Mouse (Mus musculus) liver, embryonic 13.5 days (tissue): ENCODE results near the gene Mrpl23. TPM values are rescaled to one million over a fixed set of nuclear protein-coding genes. Genes with fewer than 3 reads are reported as not detected.

ENCODE experiments used
- ATAC-seq: fragments of 200-750 bp; cut with Nextera tagmentation; 2 replicates; pipeline ENCODE4 v1.8.0; 2017; ENCODE audit warnings: low read depth, mild to moderate bottlenecking, moderate number of reproducible peaks, moderate library complexity
- DNase-seq: peaks from one replicate; pipeline ENCODE4 v3.0.0; 2022
- H3K27ac ChIP-seq: fragments of 300-500 bp; sonication (generic); 2 replicates; pipeline ENCODE4 v1.5.1; 2015; ENCODE audit warnings: moderate library complexity, mild to moderate bottlenecking, inconsistent platforms
- H3K27me3 ChIP-seq: fragments of 300-500 bp; sonication (generic); 2 replicates; pipeline ENCODE4 v1.6.1; 2015; ENCODE audit warnings: mild to moderate bottlenecking, inconsistent platforms
- H3K36me3 ChIP-seq: fragments of 300-500 bp; sonication (generic); 2 replicates; pipeline ENCODE4 v1.6.1; 2015; ENCODE audit warnings: mild to moderate bottlenecking, inconsistent platforms
- H3K4me1 ChIP-seq: fragments of 300-500 bp; sonication (generic); replicated peaks from 2 replicates; pipeline ENCODE4 v1.6.1; 2015; ENCODE audit warnings: inconsistent platforms
- H3K4me2 ChIP-seq: fragments of 300-500 bp; sonication (generic); 2 replicates; pipeline ENCODE4 v1.6.1; 2015; ENCODE audit warnings: inconsistent platforms, mild to moderate bottlenecking, moderate library complexity
- H3K4me3 ChIP-seq: fragments of 300-500 bp; sonication (generic); replicated peaks from 2 replicates; pipeline ENCODE4 v1.5.1; 2015; ENCODE audit warnings: mild to moderate bottlenecking, inconsistent platforms
- H3K9ac ChIP-seq: fragments of 300-500 bp; sonication (generic); 2 replicates; pipeline ENCODE4 v1.6.1; 2015; ENCODE audit warnings: mild to moderate bottlenecking, inconsistent platforms
- H3K9me3 ChIP-seq: fragments of 300-500 bp; sonication (generic); replicated peaks from 2 replicates; pipeline ENCODE4 v1.6.1; 2016; ENCODE audit warnings: inconsistent platforms
- WGBS: fragments of 180-500 bp; shearing (Covaris S2); methylation state at CpG from one replicate; pipeline ENCODE4 v1.1.7; 2015; ENCODE audit not compliant: insufficient replicate concordance; 5-methylcytosine and 5-hydroxymethylcytosine counted together
- polyA plus RNA-seq: library from polyadenylated mRNA; unstranded; fragments of >200 nt; fragmentation: Nextera tagmentation; extraction: Ambion mirVana; gene quantifications from 2 replicates; pipeline ENCODE4 v1.2.1, GENCODE M21; 2015

Mrpl23 gene
- 11.3 and 12.2 TPM in 2 replicates for polyA plus RNA-seq

DNA sequence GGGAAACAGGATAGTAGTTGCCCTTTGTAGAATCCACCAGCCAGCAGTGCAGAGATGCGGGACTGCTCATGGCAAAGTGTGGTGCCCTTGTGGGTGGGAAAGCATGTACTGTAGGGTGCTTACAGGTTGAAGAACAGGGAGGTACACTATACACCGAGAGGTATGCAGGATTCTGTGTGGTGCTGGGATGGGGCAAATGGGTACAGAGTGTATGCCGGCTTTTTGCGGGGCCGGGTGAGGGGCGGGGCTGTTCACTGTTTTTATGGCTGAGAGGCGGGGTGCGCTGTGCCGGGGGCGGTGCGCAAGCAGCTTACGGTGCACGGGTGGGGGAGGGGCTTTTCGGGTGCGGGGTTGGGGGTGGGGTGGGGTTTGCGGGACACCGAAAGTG lies at the start of gene Mrpl23:
TSS of gene Mrpl23 (plus strand) at position 16 of the 388 bp plus-strand sequence.
- Histone ChIP-seq H3K4me2 (peak within 1 kb of the TSS; percentile 86), H3K4me1 (peaks cover 72% of the 10 kb centered on the region), H3K9ac (peak within 1 kb of the TSS; percentile 84), H3K4me3 (peak within 1 kb of the TSS; percentile 84), H3K9me3 (no peaks in the 10 kb centered on the region), H3K27me3 (peaks cover 21% of the 10 kb centered on the region), H3K36me3 (peaks cover 19% of the 10 kb centered on the region), H3K27ac (peak within 1 kb of the TSS; percentile 88)
- peak; percentile 37; the same call in 1 of the 2 replicates for ATAC-seq
- no peak for DNase-seq
- WGBS = 5% methylated on average over 17 of the region's 17 CpGs

DNA sequence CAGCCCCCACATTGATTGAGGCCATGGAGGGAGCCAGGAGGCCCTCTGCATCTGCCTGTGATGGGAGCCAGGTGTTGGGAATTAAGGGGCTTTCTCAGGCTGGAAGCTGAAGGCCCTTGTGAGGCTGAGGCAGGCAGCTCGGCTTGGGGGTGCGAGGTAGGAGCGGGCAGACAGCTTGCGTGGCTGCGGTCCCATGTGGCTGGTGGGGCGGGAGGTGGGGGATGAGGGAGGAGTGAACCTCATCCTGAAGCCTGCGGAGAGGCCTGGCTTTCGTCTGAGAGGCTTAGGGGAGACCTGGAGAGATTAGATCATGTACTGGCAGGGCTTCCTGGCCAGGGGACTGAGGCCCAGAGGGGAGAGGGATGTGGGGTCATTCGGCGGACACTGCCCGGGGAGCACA lies 49.4 kb upstream of the Mrpl23 start:
- peaks cover 8% of the 10 kb centered on the region; the same call in 1 of the 2 replicates for H3K27me3 ChIP-seq
- H3K4me1 ChIP-seq = peaks cover 20% of the 10 kb centered on the region
- no peak overlapping the region for H3K4me3 ChIP-seq
- peak overlapping the region; percentile 73; the same call in 1 of the 2 replicates for H3K27ac ChIP-seq
- H3K9ac ChIP-seq = no peak overlapping the region
- WGBS = 59% methylated on average over 11 of the region's 11 CpGs
- H3K9me3 ChIP-seq = no peaks in the 10 kb centered on the region
- H3K36me3 ChIP-seq = no peaks in the 10 kb centered on the region
- H3K4me2 ChIP-seq = no peak overlapping the region
- ATAC-seq (no peak), DNase-seq (no peak)

DNA sequence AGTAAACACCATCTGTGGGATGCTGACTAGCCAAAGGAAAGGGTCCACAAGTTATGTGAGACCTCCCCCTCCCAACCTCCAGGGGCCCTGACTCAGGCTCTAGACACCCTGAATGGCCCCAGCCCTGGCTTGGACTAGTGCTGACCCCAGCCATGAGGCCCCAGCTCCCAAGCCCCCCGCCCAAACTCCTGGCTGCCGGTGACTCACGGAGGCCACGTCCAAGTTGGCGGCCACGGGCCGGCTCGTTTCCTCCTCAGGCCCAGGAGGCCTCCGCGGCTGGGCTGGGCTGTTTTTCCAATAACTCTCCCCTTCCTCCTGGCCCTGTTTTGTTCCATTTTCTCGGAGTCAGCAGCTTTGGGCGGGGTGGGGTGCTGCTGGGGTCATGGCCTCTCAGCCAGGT lies 47.7 kb upstream of the Mrpl23 start:
- Histone ChIP-seq H3K36me3 (no peaks in the 10 kb centered on the region), H3K4me3 (no peak overlapping the region), H3K9me3 (no peaks in the 10 kb centered on the region), H3K9ac (no peak overlapping the region), H3K27me3 (peaks cover 8% of the 10 kb centered on the region; the same call in 1 of the 2 replicates), H3K27ac (no peak overlapping the region), H3K4me1 (peaks cover 20% of the 10 kb centered on the region), H3K4me2 (no peak overlapping the region)
- DNase-seq (no peak), ATAC-seq (no peak)
- 48% methylated on average over 12 of the region's 12 CpGs for WGBS

DNA sequence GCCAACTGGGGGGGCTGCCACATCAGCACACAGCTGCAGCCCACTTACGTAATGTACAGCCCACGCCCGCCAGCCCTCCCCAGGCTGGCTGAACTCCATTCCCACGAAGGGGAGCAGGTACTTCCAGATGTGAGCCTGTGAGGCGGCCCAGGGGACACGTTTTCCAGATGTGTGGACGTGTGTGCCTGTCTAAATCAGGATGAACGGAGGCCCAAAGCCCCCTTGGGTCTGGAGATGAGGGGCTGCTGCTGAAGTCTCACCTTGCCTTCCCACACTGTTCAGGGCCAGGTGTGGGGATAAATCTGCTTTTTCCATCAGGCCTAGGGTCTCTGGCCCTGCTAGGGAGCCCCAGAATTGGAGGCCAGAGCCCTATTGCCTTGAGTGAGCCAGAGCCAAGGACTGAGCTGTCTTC lies 45.7 kb upstream of the Mrpl23 start:
- no peak overlapping the region for H3K27ac ChIP-seq
- peaks cover 8% of the 10 kb centered on the region for H3K4me1 ChIP-seq
- H3K4me3 ChIP-seq = no peak overlapping the region
- H3K36me3 ChIP-seq = no peaks in the 10 kb centered on the region
- WGBS = 64% methylated on average over 8 of the region's 8 CpGs
- H3K27me3 ChIP-seq = peaks cover 8% of the 10 kb centered on the region; the same call in 1 of the 2 replicates
- DNase-seq (no peak), ATAC-seq (no peak)
- no peak overlapping the region for H3K4me2 ChIP-seq
- H3K9me3 ChIP-seq = no peaks in the 10 kb centered on the region
- H3K9ac ChIP-seq = no peak overlapping the region

DNA sequence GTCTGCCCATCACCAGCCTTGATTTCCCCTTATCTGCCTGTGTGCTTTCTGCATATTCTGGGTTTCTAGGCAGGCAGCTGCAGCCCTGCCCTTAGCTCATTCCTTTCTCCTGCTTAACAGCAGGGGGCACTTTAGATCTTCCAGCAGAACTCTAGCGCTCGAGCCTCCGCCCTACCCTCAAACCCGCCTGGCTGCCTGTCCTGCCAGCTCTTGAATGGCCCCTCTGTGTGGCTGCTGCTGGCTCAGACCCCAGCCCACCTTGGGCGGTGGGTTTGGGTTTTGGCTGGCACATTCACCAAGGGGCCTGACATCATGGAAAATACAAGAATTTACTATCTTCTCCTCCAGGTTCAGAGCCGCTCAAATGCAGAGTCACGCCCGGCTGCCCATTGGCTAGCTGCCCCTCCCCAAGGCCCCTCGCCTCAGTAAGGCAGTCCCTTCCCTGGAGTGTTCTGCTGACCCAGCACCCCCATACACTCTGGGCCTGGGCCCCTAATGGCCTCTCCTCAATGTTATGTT lies 45.1 kb upstream of the Mrpl23 start:
- Histone ChIP-seq H3K27ac (no peak overlapping the region), H3K4me3 (no peak overlapping the region), H3K4me1 (peaks cover 4% of the 10 kb centered on the region; the same call in 1 of the 2 replicates), H3K9ac (no peak overlapping the region), H3K9me3 (no peaks in the 10 kb centered on the region), H3K27me3 (peaks cover 8% of the 10 kb centered on the region; the same call in 1 of the 2 replicates), H3K36me3 (no peaks in the 10 kb centered on the region), H3K4me2 (no peak overlapping the region)
- ATAC-seq (no peak; the same call in 1 of the 2 replicates), DNase-seq (peak; percentile 31)
- WGBS = 26% methylated on average over 9 of the region's 9 CpGs

DNA sequence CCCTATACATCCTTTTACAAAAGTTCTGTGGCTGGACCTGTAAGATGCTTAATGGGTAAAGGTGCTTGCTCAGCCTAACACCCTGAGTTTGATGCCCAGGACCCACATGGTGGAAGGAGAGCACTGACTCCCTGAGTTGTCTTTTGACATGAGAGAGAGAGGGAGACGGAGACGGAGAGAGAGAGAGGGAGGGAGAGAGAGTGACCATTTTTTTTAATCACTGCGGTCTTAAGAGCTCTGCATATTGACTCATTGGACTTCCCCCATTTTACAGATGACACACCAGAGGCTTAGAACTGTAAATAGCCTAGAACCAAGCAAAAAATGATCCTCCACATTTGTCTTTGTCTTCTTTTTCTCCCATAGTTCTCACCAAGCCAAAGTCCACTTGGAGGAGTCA lies 44.4 kb upstream of the Mrpl23 start:
- Histone ChIP-seq H3K27me3 (peaks cover 6% of the 10 kb centered on the region; the same call in 1 of the 2 replicates), H3K36me3 (no peaks in the 10 kb centered on the region), H3K4me2 (no peak overlapping the region), H3K9ac (no peak overlapping the region), H3K4me3 (no peak overlapping the region), H3K4me1 (peaks cover 4% of the 10 kb centered on the region; the same call in 1 of the 2 replicates), H3K9me3 (no peaks in the 10 kb centered on the region), H3K27ac (no peak overlapping the region)
- no peak for DNase-seq
- WGBS = 56% methylated on average over 3 of the region's 3 CpGs
- no peak for ATAC-seq

DNA sequence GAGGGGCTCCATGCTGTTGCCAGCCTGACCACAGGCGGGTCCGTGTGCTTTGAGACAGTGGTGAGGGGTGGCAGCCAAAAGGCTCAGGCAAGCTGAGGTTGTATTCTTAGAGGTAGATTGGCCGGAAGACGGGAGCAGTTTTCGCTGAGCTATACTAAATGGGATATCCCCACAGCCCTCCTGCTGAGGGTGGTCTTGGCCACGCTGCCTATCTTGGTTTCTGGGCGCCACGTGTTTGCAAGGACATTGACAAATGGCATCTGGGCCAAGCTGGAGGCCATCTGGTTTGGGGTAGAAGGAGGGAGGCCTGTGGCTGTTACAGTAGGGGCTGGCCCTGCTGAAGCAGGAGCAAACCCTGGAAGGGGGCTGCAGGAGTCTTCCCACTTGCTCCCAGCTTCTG lies 39.0 kb upstream of the Mrpl23 start:
- H3K9me3 ChIP-seq = no peaks in the 10 kb centered on the region
- no peak overlapping the region for H3K4me3 ChIP-seq
- H3K9ac ChIP-seq = no peak overlapping the region
- 0 out of 2 replicates have a peak, but pooled peaks cover 1% of the 10 kb centered on the region for H3K27me3 ChIP-seq
- ATAC-seq (no peak), DNase-seq (no peak)
- H3K27ac ChIP-seq = no peak overlapping the region
- H3K4me1 ChIP-seq = no peaks in the 10 kb centered on the region
- WGBS = 66% methylated on average over 8 of the region's 8 CpGs
- H3K4me2 ChIP-seq = no peak overlapping the region
- H3K36me3 ChIP-seq = no peaks in the 10 kb centered on the region

DNA sequence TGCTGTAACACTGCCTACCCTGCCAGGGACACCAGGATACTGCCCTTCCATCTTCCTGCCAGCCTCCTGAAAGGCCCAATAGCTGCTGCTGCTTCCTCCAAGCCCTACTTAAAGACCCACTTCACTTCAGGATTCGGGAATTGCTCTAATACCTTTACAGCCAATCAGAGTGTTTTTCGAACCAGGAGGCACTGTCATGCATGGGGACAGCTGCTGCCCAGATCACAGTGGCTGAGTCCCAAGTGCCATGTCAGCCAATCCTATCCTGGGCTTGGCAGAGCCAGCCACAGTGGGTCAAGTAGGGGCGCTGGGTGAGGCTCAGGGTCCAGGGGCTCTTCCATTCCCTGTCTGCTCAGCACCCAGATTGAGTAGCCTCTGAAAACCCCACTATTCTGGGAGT lies 36.3 kb upstream of the Mrpl23 start:
- Histone ChIP-seq H3K36me3 (no peaks in the 10 kb centered on the region), H3K4me1 (no peaks in the 10 kb centered on the region), H3K27ac (no peak overlapping the region), H3K27me3 (0 out of 2 replicates have a peak, but pooled peaks cover 3% of the 10 kb centered on the region), H3K9ac (no peak overlapping the region), H3K4me3 (no peak overlapping the region), H3K4me2 (no peak overlapping the region), H3K9me3 (no peaks in the 10 kb centered on the region)
- no peak for DNase-seq
- ATAC-seq = no peak
- WGBS = 52% methylated on average over 3 of the region's 3 CpGs

DNA sequence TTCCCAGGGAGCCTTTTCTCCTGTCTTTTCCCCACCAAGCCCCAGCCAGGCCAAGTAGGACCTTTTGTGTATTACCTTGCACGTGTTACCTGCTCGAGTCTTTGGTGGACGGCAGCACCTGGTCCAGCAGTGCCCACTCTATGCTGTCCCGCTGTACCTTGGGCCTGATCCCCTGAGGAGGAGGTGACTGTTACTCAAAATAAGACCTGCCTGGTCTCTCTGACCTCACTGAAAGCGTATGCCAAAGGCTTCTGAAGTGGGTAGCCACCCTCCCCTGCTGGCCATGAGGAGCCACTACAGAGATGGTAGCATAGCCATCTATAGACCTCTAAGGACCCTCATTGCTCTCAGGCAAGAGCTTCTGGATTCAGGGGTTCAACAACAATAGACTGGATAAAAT lies 35.7 kb upstream of the Mrpl23 start:
- DNase-seq = no peak
- Histone ChIP-seq H3K27me3 (0 out of 2 replicates have a peak, but pooled peaks cover 3% of the 10 kb centered on the region), H3K36me3 (no peaks in the 10 kb centered on the region), H3K9ac (no peak overlapping the region), H3K4me1 (no peaks in the 10 kb centered on the region), H3K27ac (no peak overlapping the region), H3K4me2 (no peak overlapping the region), H3K9me3 (no peaks in the 10 kb centered on the region), H3K4me3 (no peak overlapping the region)
- 59% methylated on average over 5 of the region's 5 CpGs for WGBS
- ATAC-seq = no peak

DNA sequence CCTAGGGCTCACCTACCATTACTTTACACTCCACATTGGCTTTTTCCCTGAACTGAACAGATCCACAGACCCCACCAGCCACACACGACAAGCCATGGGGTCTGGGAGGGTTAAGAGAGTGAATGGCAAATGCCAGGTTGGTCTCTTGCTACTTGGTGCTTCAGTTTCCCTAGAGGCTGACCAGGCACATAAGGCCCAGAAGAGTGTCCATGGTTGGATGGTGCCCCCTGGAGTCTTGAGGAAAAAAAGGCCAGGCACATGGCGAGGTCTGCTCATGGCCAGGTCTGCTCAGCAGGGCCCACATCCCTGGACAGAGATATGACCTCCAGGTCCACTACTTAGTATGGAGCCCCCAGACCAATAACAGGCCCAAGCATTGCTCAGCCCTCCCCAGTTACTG lies 34.7 kb upstream of the Mrpl23 start:
- DNase-seq = no peak
- H3K4me3 ChIP-seq = no peak overlapping the region
- no peak overlapping the region for H3K27ac ChIP-seq
- 42% methylated on average over 2 of the region's 2 CpGs for WGBS
- no peaks in the 10 kb centered on the region for H3K4me1 ChIP-seq
- H3K9me3 ChIP-seq = no peaks in the 10 kb centered on the region
- no peak overlapping the region for H3K4me2 ChIP-seq
- 0 out of 2 replicates have a peak, but pooled peaks cover 3% of the 10 kb centered on the region for H3K27me3 ChIP-seq
- no peaks in the 10 kb centered on the region for H3K36me3 ChIP-seq
- no peak overlapping the region for H3K9ac ChIP-seq
- ATAC-seq = no peak

DNA sequence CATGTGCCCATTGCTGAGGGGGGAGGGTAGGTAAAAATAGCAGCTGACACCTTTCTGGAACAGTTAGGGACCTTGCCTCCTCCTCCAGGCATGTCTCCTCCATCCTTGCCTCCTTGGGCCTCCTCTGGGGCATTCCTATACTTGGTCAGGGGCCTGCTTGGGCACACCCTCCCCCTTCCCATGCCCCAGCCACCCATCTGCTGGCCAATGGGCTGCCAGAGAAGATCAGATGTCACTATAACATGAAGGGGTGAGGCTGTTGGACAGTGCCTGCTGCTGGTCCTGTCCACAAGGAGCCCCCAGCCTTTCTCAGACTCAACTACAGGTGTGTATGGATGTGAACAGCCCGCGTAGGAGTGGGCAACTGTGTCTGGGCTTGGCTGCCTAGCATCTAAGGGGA lies 33.9 kb upstream of the Mrpl23 start, which contains the start of gene Tnnt3:
TSS of gene Tnnt3 (plus strand) at position 262 of the 400 bp plus-strand sequence.
- 56% methylated on average over 2 of the region's 2 CpGs for WGBS
- H3K27me3 ChIP-seq = 0 out of 2 replicates have a peak, but pooled peaks cover 3% of the 10 kb centered on the region
- no peak within 1 kb of the TSS for H3K27ac ChIP-seq

More for the DNA sequence above, 33.9 kb upstream of the Mrpl23 start, which contains the start of gene Tnnt3:
- Histone ChIP-seq H3K36me3 (no peaks in the 10 kb centered on the region), H3K4me2 (no peak within 1 kb of the TSS), H3K4me1 (no peaks in the 10 kb centered on the region), H3K9ac (no peak within 1 kb of the TSS), H3K9me3 (no peaks in the 10 kb centered on the region), H3K4me3 (no peak within 1 kb of the TSS)
- DNase-seq = no peak
- no peak for ATAC-seq
